Mouse (Mus musculus) midbrain, embryonic 15.5 days (tissue): ENCODE data around the gene Ppm1h. TPM values are rescaled to one million over a fixed set of nuclear protein-coding genes. Genes with fewer than 3 reads are reported as not detected.
"Not testable (repeated sequence)": the region's sequence is repeated elsewhere in the genome, so short reads cannot be mapped to it uniquely, and the experiment has no call there.

ENCODE experiments used
- ATAC-seq: fragments of 200-750 bp; cut with Nextera tagmentation; replicated peaks from 2 replicates; pipeline ENCODE4 v1.8.0; 2017; ENCODE audit warnings: moderate TSS enrichment
- H3K27ac ChIP-seq: fragments of 300-500 bp; sonication (generic); 2 replicates; pipeline ENCODE4 v1.5.1; 2015; ENCODE audit warnings: mild to moderate bottlenecking, inconsistent platforms
- H3K27me3 ChIP-seq: fragments of 300-500 bp; sonication (generic); replicated peaks from 2 replicates; pipeline ENCODE4 v1.6.1; 2015; ENCODE audit warnings: inconsistent platforms
- H3K36me3 ChIP-seq: fragments of 300-500 bp; sonication (generic); replicated peaks from 2 replicates; pipeline ENCODE4 v1.6.1; 2015; ENCODE audit warnings: inconsistent platforms
- H3K4me1 ChIP-seq: fragments of 300-500 bp; sonication (generic); 2 replicates; pipeline ENCODE4 v1.6.1; 2015; ENCODE audit warnings: inconsistent platforms
- H3K4me2 ChIP-seq: fragments of 300-500 bp; sonication (generic); 2 replicates; pipeline ENCODE4 v1.6.1; 2015; ENCODE audit warnings: inconsistent platforms, mild to moderate bottlenecking, moderate library complexity
- H3K4me3 ChIP-seq: fragments of 300-500 bp; sonication (generic); 2 replicates; pipeline ENCODE4 v1.5.1; 2015; ENCODE audit warnings: mild to moderate bottlenecking, inconsistent platforms
- H3K9ac ChIP-seq: fragments of 300-500 bp; sonication (generic); 2 replicates; pipeline ENCODE4 v1.6.1; 2015; ENCODE audit warnings: mild to moderate bottlenecking, inconsistent platforms
- H3K9me3 ChIP-seq: fragments of 300-500 bp; sonication (generic); 2 replicates; pipeline ENCODE4 v1.6.1; 2016; ENCODE audit warnings: inconsistent platforms
- WGBS: fragments of 180-500 bp; shearing (Covaris S2); methylation state at CpG from one replicate; pipeline ENCODE4 v1.1.7; 2015; ENCODE audit warnings: mixed read lengths; 5-methylcytosine and 5-hydroxymethylcytosine counted together
- polyA plus RNA-seq: library from polyadenylated mRNA; unstranded; fragments of >200 nt; fragmentation: Nextera tagmentation; extraction: Ambion mirVana; gene quantifications from 2 replicates; pipeline ENCODE4 v1.2.1, GENCODE M21; 2015

Gene Ppm1h
- polyA plus RNA-seq, 1 experiment from 2014 or later = 21.4 TPM

DNA sequence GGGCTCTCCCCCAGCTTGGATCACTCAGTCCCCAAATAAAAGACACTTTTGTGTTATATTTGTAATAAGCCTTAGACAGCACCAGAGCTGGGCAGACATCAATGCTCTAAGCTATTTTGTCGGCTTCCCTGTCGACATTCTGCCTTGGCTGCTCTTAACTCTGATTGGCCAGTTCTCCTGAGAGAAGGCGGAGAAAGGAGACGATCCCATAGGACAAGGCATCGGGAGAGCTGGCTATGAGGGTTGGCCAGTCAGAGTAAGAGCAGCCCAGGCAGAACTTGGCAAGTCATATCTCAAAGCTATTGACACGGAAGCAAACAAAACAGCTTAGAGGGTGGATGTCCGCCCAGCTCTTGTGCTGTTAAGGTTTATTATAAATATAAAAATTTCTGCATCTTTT, 243.7 kb downstream of the Ppm1h start:
- ATAC-seq = no peak
- Histone ChIP-seq H3K4me3 (no peak overlapping the region), H3K4me1 (no peaks in the 10 kb centered on the region), H3K27ac (no peak overlapping the region), H3K27me3 (no peaks in the 10 kb centered on the region), H3K36me3 (no peaks in the 10 kb centered on the region), H3K4me2 (no peak overlapping the region), H3K9ac (no peak overlapping the region), H3K9me3 (no peaks in the 10 kb centered on the region)
- WGBS = 35% methylated on average over 7 of the region's 7 CpGs

DNA sequence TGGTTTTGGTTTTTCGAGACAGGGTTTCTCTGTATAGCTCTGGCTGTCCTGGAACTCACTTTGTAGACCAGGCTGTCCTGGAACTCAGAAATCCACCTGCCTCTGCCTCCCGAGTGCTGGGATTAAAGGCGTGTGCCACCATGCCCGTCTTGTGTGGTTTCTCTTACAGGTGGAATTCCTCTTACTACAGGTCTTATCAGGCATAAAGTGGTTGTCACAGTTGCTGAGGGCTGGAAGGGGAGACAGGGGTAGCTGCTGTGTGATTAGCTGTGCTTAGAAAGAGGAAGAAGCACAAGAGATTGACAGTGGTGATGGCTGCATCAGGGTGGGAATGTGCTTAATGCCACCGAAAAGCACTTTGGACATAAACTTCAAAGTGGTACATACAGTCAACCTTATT, 246.0 kb downstream of the Ppm1h start:
- H3K9ac ChIP-seq, H3K9me3 ChIP-seq, H3K27me3 ChIP-seq, H3K4me2 ChIP-seq, H3K4me3 ChIP-seq, H3K27ac ChIP-seq, ATAC-seq, H3K36me3 ChIP-seq, H3K4me1 ChIP-seq: not testable (repeated sequence)
- WGBS = 86% methylated on average over 5 of the region's 5 CpGs

DNA sequence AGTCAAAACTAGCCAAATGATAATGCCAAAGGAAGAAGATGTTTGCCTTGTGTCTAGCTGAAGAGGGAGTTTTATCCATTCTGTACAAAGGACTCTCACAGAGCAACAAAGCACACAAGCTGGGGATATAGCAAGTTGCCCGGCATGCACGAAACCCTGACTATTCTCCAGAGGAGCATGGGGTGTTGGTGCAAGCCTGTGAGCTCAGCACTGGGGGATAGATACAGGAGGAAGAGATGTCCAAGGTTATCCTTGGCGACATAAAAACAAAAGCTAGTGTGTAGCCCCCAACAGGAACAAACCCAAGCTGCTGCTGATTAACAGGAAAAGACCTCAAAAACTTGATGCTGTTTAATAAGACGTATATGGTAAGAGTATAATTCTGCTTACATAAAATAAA, 247.7 kb downstream of the Ppm1h start:
- Histone ChIP-seq H3K9me3 (no peaks in the 10 kb centered on the region), H3K4me1 (peaks cover 20% of the 10 kb centered on the region), H3K4me2 (no peak overlapping the region), H3K36me3 (no peaks in the 10 kb centered on the region), H3K27ac (no peak overlapping the region), H3K4me3 (no peak overlapping the region), H3K27me3 (no peaks in the 10 kb centered on the region), H3K9ac (no peak overlapping the region)
- no peak for ATAC-seq
- 85% methylated on average over 4 of the region's 4 CpGs for WGBS

DNA sequence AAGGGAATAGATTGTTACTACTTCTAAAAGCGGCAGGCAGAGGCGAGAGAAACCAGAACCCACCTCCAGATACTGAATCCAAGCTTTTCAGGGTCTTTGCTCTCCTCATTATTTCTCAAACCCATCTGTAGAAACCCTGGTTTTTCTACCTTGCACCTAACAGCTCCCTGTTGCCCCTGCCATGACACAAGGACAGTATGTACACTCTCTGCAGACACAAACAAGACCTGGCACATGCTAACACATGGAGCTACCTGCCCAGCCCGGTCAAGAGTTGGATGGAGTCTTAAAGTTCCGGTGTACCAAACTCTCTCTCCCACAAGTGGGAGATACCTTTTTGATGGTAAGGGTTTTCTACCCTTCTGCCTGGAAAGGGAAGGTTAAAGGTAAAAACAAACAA, 252.0 kb downstream of the Ppm1h start:
- WGBS = 83% methylated on average over 4 of the region's 4 CpGs

DNA sequence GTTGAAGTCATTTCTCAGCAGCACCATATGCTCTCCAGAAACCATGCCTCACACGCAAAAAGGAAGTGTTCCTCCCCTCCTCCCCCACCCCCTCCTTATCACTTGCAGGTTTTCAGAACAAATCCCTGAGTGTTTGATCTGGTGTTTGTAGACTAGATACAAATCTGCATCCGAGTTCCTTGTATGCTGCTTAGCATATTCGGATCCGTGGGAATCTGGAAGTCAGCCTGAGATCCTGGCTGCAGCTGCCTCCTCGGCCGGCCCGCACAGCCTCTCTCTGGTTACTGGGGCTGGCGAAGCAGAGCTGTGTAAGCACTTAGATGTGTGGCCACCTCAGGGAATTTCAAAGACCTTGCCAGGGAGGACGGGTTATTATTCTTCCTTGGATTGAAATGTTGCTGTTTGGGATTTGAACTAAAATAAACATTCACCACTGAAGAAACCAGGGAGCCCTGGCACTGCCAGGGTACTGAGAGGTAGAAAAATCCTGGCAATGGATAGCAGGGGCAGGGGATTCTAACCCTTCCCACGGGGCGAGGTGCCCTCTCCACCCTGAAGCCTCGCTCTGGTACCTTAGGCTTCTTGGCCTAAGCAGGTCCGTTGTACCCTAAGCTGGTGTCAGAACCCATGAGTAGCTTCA, 252.8 kb downstream of the Ppm1h start:
- H3K4me2 ChIP-seq = no peak overlapping the region
- H3K9me3 ChIP-seq = no peaks in the 10 kb centered on the region
- H3K4me1 ChIP-seq = peaks cover 37% of the 10 kb centered on the region
- ATAC-seq = peak; percentile 85
- no peaks in the 10 kb centered on the region for H3K36me3 ChIP-seq
- WGBS = 7% methylated on average over 13 of the region's 13 CpGs
- no peak overlapping the region for H3K4me3 ChIP-seq
- no peaks in the 10 kb centered on the region for H3K27me3 ChIP-seq
- H3K27ac ChIP-seq = peak overlapping the region; percentile 74
- no peak overlapping the region for H3K9ac ChIP-seq

More for the DNA sequence above, 252.0 kb downstream of the Ppm1h start:
- no peak overlapping the region for H3K4me3 ChIP-seq
- ATAC-seq = no peak
- no peaks in the 10 kb centered on the region for H3K36me3 ChIP-seq
- H3K9me3 ChIP-seq = no peaks in the 10 kb centered on the region
- H3K4me2 ChIP-seq = no peak overlapping the region
- H3K9ac ChIP-seq = no peak overlapping the region
- H3K27ac ChIP-seq = peak overlapping the region; percentile 74
- H3K27me3 ChIP-seq = no peaks in the 10 kb centered on the region
- H3K4me1 ChIP-seq = peaks cover 37% of the 10 kb centered on the region

DNA sequence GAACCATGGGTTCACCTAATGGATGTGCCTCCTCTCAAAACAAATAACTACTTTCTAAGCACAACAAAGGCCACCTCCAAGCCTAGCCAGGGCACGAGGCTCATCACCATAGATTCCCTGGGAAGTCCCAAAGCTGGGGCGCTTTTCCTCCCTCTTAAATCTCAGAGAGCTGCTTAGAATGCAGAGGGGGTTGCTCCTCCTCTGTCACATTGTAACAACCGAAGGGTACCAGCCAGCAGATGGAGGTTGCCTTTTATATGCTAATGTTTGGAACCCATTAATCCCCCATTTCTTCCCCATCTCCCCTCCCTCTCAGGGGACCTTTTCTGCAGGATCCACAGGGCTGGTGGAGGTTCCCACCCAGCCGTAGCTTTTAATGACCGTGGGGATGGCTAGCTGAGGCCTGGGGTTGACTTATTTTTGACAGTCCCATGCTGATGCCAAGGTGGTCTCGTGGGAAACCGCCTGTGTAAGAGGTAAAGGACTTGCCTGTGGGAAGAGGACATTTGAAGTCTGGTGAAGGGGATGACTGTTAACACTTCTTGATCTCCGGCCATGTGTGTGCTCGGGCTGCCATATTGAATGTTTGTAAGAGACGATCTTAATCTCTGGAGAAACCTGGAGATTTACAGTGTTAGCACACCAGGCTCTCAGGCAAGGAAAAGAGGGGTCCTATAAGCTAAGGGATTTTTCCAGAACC, 253.4 kb downstream of the Ppm1h start:
- ATAC-seq = peak; percentile 89
- Histone ChIP-seq H3K4me2 (no peak overlapping the region), H3K4me3 (no peak overlapping the region), H3K27ac (peak overlapping the region; percentile 74), H3K9me3 (no peaks in the 10 kb centered on the region), H3K9ac (no peak overlapping the region), H3K4me1 (peaks cover 37% of the 10 kb centered on the region), H3K27me3 (no peaks in the 10 kb centered on the region), H3K36me3 (no peaks in the 10 kb centered on the region)
- WGBS = 19% methylated on average over 10 of the region's 10 CpGs

DNA sequence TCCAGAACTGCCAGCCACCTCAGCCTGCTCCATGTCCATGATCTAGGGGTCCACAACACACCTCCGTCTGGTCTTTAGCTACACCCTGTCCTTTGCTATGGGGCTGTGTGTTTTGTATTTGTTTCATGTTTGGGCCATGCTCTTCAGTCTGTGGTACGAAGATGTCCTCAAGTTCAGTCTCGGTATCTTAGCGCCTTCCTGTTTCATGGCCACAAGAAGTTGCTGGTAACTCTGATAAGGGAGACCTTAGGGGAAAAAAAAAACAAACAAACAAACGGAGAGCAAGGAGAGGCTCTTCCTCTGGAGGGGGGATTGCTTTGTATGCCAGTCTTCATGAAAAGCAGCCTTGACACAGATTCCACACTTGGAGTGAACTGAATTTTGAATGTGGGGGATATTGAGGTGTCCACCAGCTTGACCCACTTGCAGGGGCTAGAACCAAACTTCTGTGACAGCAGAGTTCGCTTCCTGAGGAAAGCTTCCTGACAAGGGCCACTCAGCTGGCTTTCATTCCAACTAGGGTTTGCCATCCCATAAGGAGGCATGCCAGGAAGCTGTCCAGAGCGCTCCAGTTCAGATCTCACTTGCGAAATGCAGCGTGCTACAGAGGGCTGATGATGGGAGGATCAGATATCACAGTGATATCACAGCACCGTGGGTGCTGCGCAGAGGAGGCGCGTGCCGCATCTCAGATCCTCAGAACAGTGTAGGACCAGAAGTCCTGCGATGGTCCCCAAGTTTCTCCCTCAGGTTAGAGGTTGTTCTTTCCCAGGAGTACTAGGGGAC, 254.7 kb downstream of the Ppm1h start:
- H3K27ac ChIP-seq = peak overlapping the region; percentile 74

DNA sequence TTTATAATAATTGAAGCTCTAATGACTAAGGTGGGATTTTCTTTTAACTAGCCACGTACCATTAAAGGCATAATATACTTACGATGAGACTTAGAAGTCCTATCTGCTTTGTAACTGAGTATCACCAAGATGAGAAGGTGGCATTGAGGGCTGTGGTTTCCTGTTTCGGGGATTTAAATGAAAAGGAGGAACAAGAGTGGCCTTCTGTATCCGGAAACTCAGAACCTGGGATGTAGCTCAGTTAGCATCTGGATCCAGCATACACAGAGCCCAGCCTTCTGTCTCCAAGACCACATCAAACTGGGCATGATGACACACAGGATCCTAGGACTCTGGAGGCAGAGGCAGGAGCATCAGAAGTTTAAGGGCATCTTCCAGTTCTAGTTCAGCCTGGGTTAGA, 256.8 kb downstream of the Ppm1h start:
- WGBS = no CpG with 5 or more reads among the region's 4 CpGs
- not testable (repeated sequence) for H3K9me3 ChIP-seq, H3K4me3 ChIP-seq, H3K4me2 ChIP-seq, H3K9ac ChIP-seq, H3K36me3 ChIP-seq, H3K27me3 ChIP-seq, H3K27ac ChIP-seq, ATAC-seq
- peaks cover 25% of the 10 kb centered on the region for H3K4me1 ChIP-seq

More for the DNA sequence above, 254.7 kb downstream of the Ppm1h start:
- Histone ChIP-seq H3K9me3 (no peaks in the 10 kb centered on the region), H3K36me3 (no peaks in the 10 kb centered on the region), H3K4me2 (no peak overlapping the region), H3K4me3 (no peak overlapping the region), H3K9ac (no peak overlapping the region), H3K4me1 (peaks cover 37% of the 10 kb centered on the region), H3K27me3 (no peaks in the 10 kb centered on the region)
- ATAC-seq = no peak
- 83% methylated on average over 15 of the region's 15 CpGs for WGBS

DNA sequence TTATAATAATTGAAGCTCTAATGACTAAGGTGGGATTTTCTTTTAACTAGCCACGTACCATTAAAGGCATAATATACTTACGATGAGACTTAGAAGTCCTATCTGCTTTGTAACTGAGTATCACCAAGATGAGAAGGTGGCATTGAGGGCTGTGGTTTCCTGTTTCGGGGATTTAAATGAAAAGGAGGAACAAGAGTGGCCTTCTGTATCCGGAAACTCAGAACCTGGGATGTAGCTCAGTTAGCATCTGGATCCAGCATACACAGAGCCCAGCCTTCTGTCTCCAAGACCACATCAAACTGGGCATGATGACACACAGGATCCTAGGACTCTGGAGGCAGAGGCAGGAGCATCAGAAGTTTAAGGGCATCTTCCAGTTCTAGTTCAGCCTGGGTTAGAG, 258.8 kb downstream of the Ppm1h start:
- H3K4me1 ChIP-seq, H3K27me3 ChIP-seq, H3K4me3 ChIP-seq, H3K4me2 ChIP-seq, H3K9ac ChIP-seq, ATAC-seq, H3K9me3 ChIP-seq, H3K27ac ChIP-seq, H3K36me3 ChIP-seq: not testable (repeated sequence)
- no CpG with 5 or more reads among the region's 4 CpGs for WGBS

DNA sequence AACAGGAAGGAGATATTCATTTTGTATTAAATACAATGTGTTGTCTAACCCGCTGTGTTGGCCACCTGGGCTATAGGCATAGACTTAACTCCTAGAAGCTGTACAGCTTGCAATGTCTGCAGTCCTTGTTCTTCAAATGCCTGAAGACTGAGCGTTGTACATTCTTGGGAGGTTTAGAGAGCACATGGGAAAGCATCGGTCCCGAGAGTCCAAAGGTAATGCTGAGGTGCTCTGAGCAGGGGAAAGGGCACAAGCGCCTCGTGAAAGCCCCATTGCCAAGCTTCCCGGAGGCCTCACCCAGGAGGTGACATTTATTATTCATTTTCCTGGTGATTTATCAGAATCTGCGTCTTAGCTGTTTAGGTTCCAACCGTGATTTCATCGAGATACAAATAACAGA, 261.0 kb downstream of the Ppm1h start:
- no peak overlapping the region for H3K9ac ChIP-seq
- H3K27me3 ChIP-seq = no peaks in the 10 kb centered on the region
- no peaks in the 10 kb centered on the region for H3K9me3 ChIP-seq
- H3K4me2 ChIP-seq = no peak overlapping the region
- H3K27ac ChIP-seq = no peak overlapping the region
- no peak overlapping the region for H3K4me3 ChIP-seq
- WGBS = 90% methylated on average over 10 of the region's 10 CpGs
- ATAC-seq = no peak
- H3K4me1 ChIP-seq = no peaks in the 10 kb centered on the region
- no peaks in the 10 kb centered on the region for H3K36me3 ChIP-seq

DNA sequence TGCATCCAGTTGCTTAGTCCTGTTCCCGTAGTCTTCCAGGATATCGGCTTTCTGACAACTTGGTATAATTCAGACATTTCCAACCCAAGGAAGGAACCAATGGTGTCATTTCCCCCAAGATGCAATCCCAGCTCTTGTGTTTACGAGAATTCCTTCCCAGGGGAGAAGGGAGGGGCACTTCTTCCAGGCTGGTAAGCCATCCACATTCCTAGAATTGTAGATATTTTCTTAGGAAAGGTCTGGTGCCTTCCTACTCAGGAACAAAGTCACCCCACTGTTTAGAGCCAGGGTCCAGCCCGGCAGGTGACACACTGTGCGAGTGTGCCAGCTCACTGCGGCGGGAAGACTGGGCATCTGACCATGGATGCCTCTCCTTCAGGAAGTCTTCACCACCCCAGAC, 264.2 kb downstream of the Ppm1h start:
- Histone ChIP-seq H3K4me1 (no peaks in the 10 kb centered on the region), H3K9me3 (no peaks in the 10 kb centered on the region), H3K4me3 (no peak overlapping the region), H3K27ac (no peak overlapping the region), H3K9ac (no peak overlapping the region), H3K4me2 (no peak overlapping the region), H3K36me3 (no peaks in the 10 kb centered on the region), H3K27me3 (no peaks in the 10 kb centered on the region)
- 92% methylated on average over 7 of the region's 7 CpGs for WGBS
- no peak for ATAC-seq

DNA sequence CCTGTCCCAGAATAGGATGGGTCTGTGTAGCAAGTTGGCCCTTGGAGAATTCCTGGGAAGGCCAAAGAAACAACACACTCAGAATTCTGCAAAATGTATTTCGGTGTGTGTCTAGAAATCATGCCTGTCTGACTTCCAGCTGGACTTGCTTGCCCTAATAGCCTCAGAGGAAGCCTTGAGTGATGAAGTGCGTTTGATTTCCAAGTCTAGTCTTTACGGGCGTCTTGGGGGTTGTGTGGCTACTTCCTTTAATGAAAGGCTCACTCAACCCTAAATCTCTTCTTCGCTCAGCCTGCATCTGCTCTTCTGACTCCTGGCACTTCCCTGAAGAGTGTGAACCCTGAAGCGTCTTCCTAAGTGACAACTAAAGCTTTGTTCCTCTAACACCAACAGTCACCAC, 265.3 kb downstream of the Ppm1h start:
- 66% methylated on average over 6 of the region's 6 CpGs for WGBS
- Histone ChIP-seq H3K36me3 (no peaks in the 10 kb centered on the region), H3K27me3 (no peaks in the 10 kb centered on the region), H3K27ac (no peak overlapping the region), H3K9ac (no peak overlapping the region), H3K4me2 (no peak overlapping the region), H3K4me3 (no peak overlapping the region), H3K9me3 (no peaks in the 10 kb centered on the region), H3K4me1 (no peaks in the 10 kb centered on the region)
- no peak for ATAC-seq
